Mouse (Mus musculus) limb, embryonic 10.5 days (tissue): ENCODE measurements around the gene Sec23a. TPM values are rescaled to one million over a fixed set of nuclear protein-coding genes. Genes with fewer than 3 reads are reported as not detected.
"Not testable (repeated sequence)": the region's sequence is repeated elsewhere in the genome, so short reads cannot be mapped to it uniquely, and the experiment has no call there.

Experiments used
- DNase-seq: peaks from one replicate; pipeline ENCODE4 v3.0.0-alpha.2; 2017; ENCODE audit warnings: low spot score
- H3K27ac ChIP-seq: fragments of 300-500 bp; sonication (generic); 2 replicates; pipeline ENCODE4 v1.5.1; 2016; ENCODE audit warnings: mild to moderate bottlenecking
- H3K27me3 ChIP-seq: fragments of 300-500 bp; sonication (generic); 2 replicates; pipeline ENCODE4 v1.6.1; 2016; ENCODE audit warnings: low read depth, mild to moderate bottlenecking; ENCODE audit not compliant: poor library complexity, severe bottlenecking
- H3K36me3 ChIP-seq: fragments of 300-500 bp; sonication (generic); 2 replicates; pipeline ENCODE4 v1.6.1; 2016; ENCODE audit warnings: mild to moderate bottlenecking, moderate library complexity
- H3K4me1 ChIP-seq: fragments of 300-500 bp; sonication (generic); 2 replicates; pipeline ENCODE4 v1.6.1; 2016
- H3K4me3 ChIP-seq: fragments of 300-500 bp; sonication (generic); 2 replicates; pipeline ENCODE4 v1.5.1; 2016; ENCODE audit warnings: mild to moderate bottlenecking, moderate library complexity
- H3K9me3 ChIP-seq: fragments of 300-500 bp; sonication (generic); replicated peaks from 2 replicates; pipeline ENCODE4 v1.6.1; 2016; ENCODE audit warnings: mild to moderate bottlenecking
- WGBS: fragments of 180-500 bp; shearing (Covaris S2); methylation state at CpG from one replicate; pipeline ENCODE4 v1.1.7; 2016; 5-methylcytosine and 5-hydroxymethylcytosine counted together
- polyA plus RNA-seq: library from polyadenylated mRNA; unstranded; fragments of >200 nt; fragmentation: Nextera tagmentation; extraction: Ambion mirVana; gene quantifications from 2 replicates; pipeline ENCODE4 v1.2.1, GENCODE M21; 2016

Sec23a gene
- polyA plus RNA-seq: 50.4 and 74.2 TPM in 2 replicates

GRCm38 (mm10) chr12:59011844-59012709 is at the start of gene Sec23a:
Gene Sec23a (minus strand): TSS chr12:59012017.
- Histone ChIP-seq H3K4me3 (peak within 1 kb of the TSS; percentile 82), H3K9me3 (no peaks in the 10 kb centered on the region), H3K27ac (peak within 1 kb of the TSS; percentile 92), H3K4me1 (peaks cover 8% of the 10 kb centered on the region), H3K27me3 (no peaks in the 10 kb centered on the region), H3K36me3 (peaks cover 29% of the 10 kb centered on the region)
- WGBS: under 1% methylated on average over 48 of the region's 48 CpGs
- DNase-seq: peak; percentile 99

- no peaks in the 10 kb centered on the region for H3K9me3 ChIP-seq
- under 1% methylated on average over 49 of the region's 49 CpGs for WGBS
Measured at GRCm38 (mm10) chr12:59060993-59061595, 49.3 kb upstream of the Sec23a start, which contains the start of gene Trappc6b. Gene Trappc6b (minus strand): TSS chr12:59061472.

DNA sequence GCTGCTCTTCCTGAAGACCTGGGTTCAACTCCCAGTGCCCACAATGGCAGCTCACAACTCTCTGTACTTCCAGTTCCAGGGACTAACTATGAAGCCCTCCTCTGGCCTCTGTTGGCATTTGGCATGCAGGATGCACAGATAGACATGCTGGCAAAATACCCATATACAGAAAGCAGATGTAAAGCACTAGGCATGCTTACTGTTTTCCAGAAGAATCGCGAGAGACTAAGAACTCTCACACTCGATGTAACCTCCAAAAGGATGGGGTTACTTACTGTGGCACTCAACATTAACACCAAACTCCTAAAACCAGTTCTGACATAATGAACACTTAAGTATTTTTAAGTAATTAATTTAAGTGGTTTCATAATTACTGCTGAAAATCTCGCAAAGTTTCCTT is 48.5 kb upstream of the Sec23a start:
- peak overlapping the region; percentile 97 for H3K27ac ChIP-seq
- H3K4me3 ChIP-seq: peak overlapping the region; percentile 87
- no peak for DNase-seq
- H3K4me1 ChIP-seq: peaks cover 15% of the 10 kb centered on the region
- H3K9me3 ChIP-seq: no peaks in the 10 kb centered on the region
- no peaks in the 10 kb centered on the region for H3K27me3 ChIP-seq
- peaks cover 40% of the 10 kb centered on the region for H3K36me3 ChIP-seq
- 71% methylated on average over 4 of the region's 4 CpGs for WGBS

More at GRCm38 (mm10) chr12:59060993-59061595, 49.3 kb upstream of the Sec23a start, which contains the start of gene Trappc6b:
- Histone ChIP-seq H3K4me3 (peak within 1 kb of the TSS; percentile 87), H3K36me3 (peaks cover 32% of the 10 kb centered on the region), H3K4me1 (peaks cover 18% of the 10 kb centered on the region), H3K27me3 (no peaks in the 10 kb centered on the region), H3K27ac (peak within 1 kb of the TSS; percentile 97)
- DNase-seq: peak; percentile 90

GRCm38 (mm10) chr12:59058242-59058641 is 46.4 kb upstream of the Sec23a start:
- H3K4me3 ChIP-seq, DNase-seq, H3K9me3 ChIP-seq, H3K27me3 ChIP-seq, H3K27ac ChIP-seq: not testable (repeated sequence)
- WGBS: 88% methylated on average over 5 of the region's 5 CpGs
- peaks cover 15% of the 10 kb centered on the region for H3K4me1 ChIP-seq
- peaks cover 56% of the 10 kb centered on the region for H3K36me3 ChIP-seq

- WGBS: 98% methylated on average over 11 of the region's 11 CpGs
- peaks cover 13% of the 10 kb centered on the region for H3K4me1 ChIP-seq
- H3K4me3 ChIP-seq: no peak overlapping the region
- H3K27me3 ChIP-seq: no peaks in the 10 kb centered on the region
- peaks cover 70% of the 10 kb centered on the region for H3K36me3 ChIP-seq
- no peak for DNase-seq
- no peak overlapping the region for H3K27ac ChIP-seq
- H3K9me3 ChIP-seq: no peaks in the 10 kb centered on the region
Measured at GRCm38 (mm10) chr12:59056222-59056621, 44.4 kb upstream of the Sec23a start.

GRCm38 (mm10) chr12:59055196-59055850 is 43.5 kb upstream of the Sec23a start:
- Histone ChIP-seq H3K9me3 (no peaks in the 10 kb centered on the region), H3K4me1 (peaks cover 10% of the 10 kb centered on the region), H3K4me3 (no peak overlapping the region), H3K27me3 (no peaks in the 10 kb centered on the region), H3K27ac (no peak overlapping the region), H3K36me3 (peaks cover 72% of the 10 kb centered on the region)
- DNase-seq: no peak
- WGBS: 85% methylated on average over 4 of the region's 4 CpGs

GRCm38 (mm10) chr12:59053976-59054375 is 42.2 kb upstream of the Sec23a start:
- Histone ChIP-seq H3K4me1 (no peaks in the 10 kb centered on the region), H3K36me3 (peaks cover 79% of the 10 kb centered on the region), H3K27ac (no peak overlapping the region)

GRCm38 (mm10) chr12:59053166-59053565 is 41.3 kb upstream of the Sec23a start:
- DNase-seq: no peak
- Histone ChIP-seq H3K27ac (no peak overlapping the region), H3K4me1 (no peaks in the 10 kb centered on the region), H3K9me3 (no peaks in the 10 kb centered on the region), H3K4me3 (no peak overlapping the region), H3K36me3 (peaks cover 79% of the 10 kb centered on the region), H3K27me3 (no peaks in the 10 kb centered on the region)
- 90% methylated on average over 5 of the region's 5 CpGs for WGBS

More at GRCm38 (mm10) chr12:59053976-59054375, 42.2 kb upstream of the Sec23a start:
- DNase-seq: no peak
- H3K9me3 ChIP-seq: no peaks in the 10 kb centered on the region
- no peak overlapping the region for H3K4me3 ChIP-seq
- H3K27me3 ChIP-seq: no peaks in the 10 kb centered on the region

DNA sequence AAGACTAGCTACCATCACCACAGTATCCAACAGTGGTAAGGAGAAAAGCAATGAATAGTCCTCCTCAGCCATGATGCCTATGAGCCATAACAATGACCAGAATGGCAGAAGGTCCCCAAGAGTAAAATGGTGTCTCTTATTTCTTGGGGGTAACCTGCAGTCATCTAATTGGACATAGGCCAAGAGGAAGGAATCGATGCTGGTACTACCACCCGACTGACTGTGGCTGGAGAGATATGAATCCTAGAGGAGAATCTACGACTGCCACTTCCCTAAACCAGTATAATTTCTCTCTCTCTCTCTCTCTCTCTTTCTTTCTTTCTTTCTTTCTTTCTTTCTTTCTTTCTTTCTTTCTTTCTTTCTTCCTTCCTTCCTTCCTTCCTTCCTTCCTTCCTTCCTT is 40.7 kb upstream of the Sec23a start:
- H3K36me3 ChIP-seq: peaks cover 79% of the 10 kb centered on the region
- WGBS: 93% methylated on average over 3 of the region's 3 CpGs
- DNase-seq: no peak

DNA sequence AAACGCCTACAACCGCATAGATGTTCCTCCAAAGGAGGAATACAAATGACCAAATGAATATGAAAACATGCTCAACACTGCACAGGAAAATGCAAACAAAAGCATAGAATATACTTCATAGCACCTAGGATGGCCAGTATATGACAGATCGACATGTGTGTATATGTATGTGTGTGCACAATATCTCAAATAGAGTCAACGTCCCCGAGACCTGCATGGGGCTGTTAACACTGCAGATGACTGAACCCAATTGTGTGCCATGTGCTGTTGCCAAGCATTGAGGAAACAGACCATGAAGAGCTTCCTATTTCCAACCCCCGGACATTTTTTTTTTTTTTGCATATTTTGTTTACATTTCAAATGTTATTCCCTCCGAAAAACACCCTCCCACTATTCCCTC is 29.0 kb upstream of the Sec23a start:
- Histone ChIP-seq H3K27ac (no peak overlapping the region), H3K27me3 (no peaks in the 10 kb centered on the region), H3K36me3 (peaks cover 40% of the 10 kb centered on the region), H3K4me3 (no peak overlapping the region), H3K4me1 (peaks cover 4% of the 10 kb centered on the region; the same call in 1 of the 2 replicates), H3K9me3 (no peaks in the 10 kb centered on the region)
- WGBS: 30% methylated on average over 7 of the region's 7 CpGs
- no peak for DNase-seq

More for the DNA sequence above, 40.7 kb upstream of the Sec23a start:
- H3K9me3 ChIP-seq: no peaks in the 10 kb centered on the region
- no peak overlapping the region for H3K4me3 ChIP-seq
- no peaks in the 10 kb centered on the region for H3K4me1 ChIP-seq
- H3K27ac ChIP-seq: no peak overlapping the region
- no peaks in the 10 kb centered on the region for H3K27me3 ChIP-seq

DNA sequence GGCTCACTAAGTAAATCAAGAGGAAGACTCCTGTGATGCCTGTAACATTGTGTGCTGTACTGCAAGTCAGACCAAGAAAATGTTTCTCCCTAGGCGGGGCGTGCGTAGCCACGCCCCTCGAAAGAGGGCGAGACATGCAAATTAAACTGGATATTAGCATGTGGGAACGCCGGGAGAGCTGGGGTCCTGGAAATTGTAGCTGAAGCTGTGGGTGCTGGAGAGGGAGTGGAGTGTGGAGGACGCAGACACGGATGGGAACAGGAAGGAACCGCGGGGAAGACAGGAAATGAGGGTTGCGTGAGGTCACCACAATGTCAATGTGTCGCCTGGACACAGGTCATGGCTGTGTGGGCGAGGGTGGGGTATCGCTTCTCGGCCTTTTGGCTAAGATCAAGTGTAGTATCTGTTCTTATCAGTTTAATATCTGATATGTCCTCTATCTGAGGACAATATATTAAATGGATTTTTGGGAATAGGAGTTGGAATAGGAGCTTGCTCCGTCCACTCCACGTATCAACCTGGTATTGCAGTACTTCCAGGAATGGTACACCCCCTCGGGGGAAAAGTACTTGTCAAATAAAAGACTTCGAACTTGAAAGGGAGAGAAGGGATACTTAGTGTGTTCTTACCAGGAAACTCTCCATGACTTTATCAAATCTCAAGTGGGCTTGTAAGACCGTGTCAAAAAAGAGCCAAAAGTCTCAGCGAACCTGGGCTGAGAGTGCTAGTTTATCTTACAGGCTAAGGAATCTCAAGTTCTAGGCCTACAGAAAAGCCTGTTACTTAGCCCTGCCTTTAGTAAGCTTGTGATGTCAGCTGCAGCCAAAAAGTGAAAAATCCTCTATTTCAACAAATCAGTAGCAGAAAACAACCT is 28.4 kb upstream of the Sec23a start:
- DNase-seq: peak; percentile 76
- H3K4me3 ChIP-seq: peak overlapping the region; percentile 38
- 2% methylated on average over 23 of the region's 23 CpGs for WGBS

More for the DNA sequence above, 28.4 kb upstream of the Sec23a start:
- H3K27ac ChIP-seq: peak overlapping the region; percentile 96
- H3K36me3 ChIP-seq: peaks cover 34% of the 10 kb centered on the region
- no peaks in the 10 kb centered on the region for H3K9me3 ChIP-seq
- H3K4me1 ChIP-seq: peaks cover 4% of the 10 kb centered on the region; the same call in 1 of the 2 replicates
- H3K27me3 ChIP-seq: no peaks in the 10 kb centered on the region
